Mouse (Mus musculus) G1E (cell line): ENCODE results near the gene Gm5136.

Experiments
- CTCF ChIP-seq: IDR thresholded peaks from 2 replicates; pipeline ENCODE4 v1.5.1; 2012; ENCODE audit warnings: low read depth, low read length, inconsistent platforms, mixed read lengths
- GATA1 ChIP-seq: IDR thresholded peaks from 2 replicates; pipeline ENCODE4 v1.6.1; 2012; ENCODE audit warnings: borderline replicate concordance, low read length, inconsistent platforms, mixed read lengths

DNA sequence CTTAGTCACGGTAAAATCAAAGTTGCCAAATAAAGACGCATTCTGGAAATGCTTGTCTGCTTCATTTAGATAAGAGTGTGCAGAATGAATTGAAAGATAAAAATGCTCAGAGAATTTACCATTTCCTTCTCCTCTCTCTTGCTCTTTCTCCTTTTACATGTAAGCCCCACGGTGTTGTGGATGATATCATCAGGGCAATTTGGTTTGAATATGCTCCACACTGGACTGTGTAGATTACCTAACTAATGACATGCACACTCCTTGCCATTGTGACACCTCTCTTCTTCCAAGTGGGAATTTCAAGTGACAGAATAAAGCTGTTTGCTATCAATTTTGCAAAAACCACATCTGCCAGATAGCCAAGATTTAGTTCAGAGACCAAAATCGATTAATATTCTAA, 13.3 kb downstream of the Gm5136 start:
- no peak for TF ChIP-seq CTCF
- TF ChIP-seq GATA1: no peak
